Mouse (Mus musculus) heart, postnatal 0 days (tissue): ENCODE measurements around the gene Hlcs. TPM values are rescaled to one million over a fixed set of nuclear protein-coding genes. Genes with fewer than 3 reads are reported as not detected.

ENCODE experiments used
- ATAC-seq: fragments of 200-750 bp; cut with Nextera tagmentation; 2 replicates; pipeline ENCODE4 v1.8.0; 2017; ENCODE audit warnings: low read depth, moderate number of reproducible peaks, moderate library complexity; ENCODE audit not compliant: insufficient read depth
- DNase-seq: peaks from one replicate; pipeline ENCODE4 v3.0.0-alpha.2; 2016; ENCODE audit warnings: low spot score
- H3K27ac ChIP-seq: fragments of 300-500 bp; sonication (generic); 2 replicates; pipeline ENCODE4 v1.5.1; 2014; ENCODE audit warnings: low read depth, mild to moderate bottlenecking
- H3K27me3 ChIP-seq: fragments of 300-500 bp; sonication (generic); 2 replicates; pipeline ENCODE4 v1.6.1; 2014; ENCODE audit warnings: low read length, mixed read lengths; ENCODE audit not compliant: control insufficient read depth, insufficient read depth
- H3K36me3 ChIP-seq: fragments of 300-500 bp; sonication (generic); replicated peaks from 2 replicates; pipeline ENCODE4 v1.6.1; 2014; ENCODE audit warnings: low read length, mixed read lengths; ENCODE audit not compliant: control insufficient read depth, insufficient read depth
- H3K4me1 ChIP-seq: fragments of 300-500 bp; sonication (generic); 2 replicates; pipeline ENCODE4 v1.6.1; 2014; ENCODE audit warnings: antibody characterized with exemption; ENCODE audit not compliant: control insufficient read depth, insufficient read depth
- H3K4me2 ChIP-seq: fragments of 300-500 bp; sonication (generic); 2 replicates; pipeline ENCODE4 v1.6.1; 2014; ENCODE audit warnings: low read depth, mild to moderate bottlenecking, low read length, moderate library complexity
- H3K4me3 ChIP-seq: fragments of 300-500 bp; sonication (generic); 2 replicates; pipeline ENCODE4 v1.5.1; 2014; ENCODE audit warnings: low read depth, low read length
- H3K9ac ChIP-seq: fragments of 300-500 bp; sonication (generic); replicated peaks from 2 replicates; pipeline ENCODE4 v1.6.1; 2014; ENCODE audit warnings: low read depth, low read length, mixed read lengths
- H3K9me3 ChIP-seq: fragments of 300-500 bp; sonication (generic); replicated peaks from 2 replicates; pipeline ENCODE4 v1.6.1; 2016; ENCODE audit warnings: low read length; ENCODE audit not compliant: control insufficient read depth
- CTCF ChIP-seq: IDR thresholded peaks from 2 replicates; pipeline ENCODE4 v1.5.1; 2016; ENCODE audit warnings: antibody characterized with exemption, control low read depth, low read depth
- EP300 ChIP-seq: IDR thresholded peaks from 2 replicates; pipeline ENCODE4 v1.6.1; 2016; ENCODE audit warnings: antibody characterized with exemption, low read depth
- WGBS: fragments of 180-500 bp; shearing (Covaris S2); extraction: QIAGEN DNeasy Blood & Tissue Kit; methylation state at CpG from one replicate; pipeline ENCODE4 v1.1.7; 2014; 5-methylcytosine and 5-hydroxymethylcytosine counted together
- polyA plus RNA-seq: library from polyadenylated mRNA; unstranded; fragments of >200 nt; fragmentation: Nextera tagmentation; extraction: Ambion mirVana; gene quantifications from 2 replicates; pipeline ENCODE4 v1.2.1, GENCODE M21; 2015
- total RNA-seq: library from RNA; depleted of rRNA; stranded (reverse); fragments of >200 nt; gene quantifications from 2 replicates; pipeline ENCODE4 v1.2.3, GENCODE M21; 2014; ENCODE audit warnings: low replicate concordance

Hlcs gene
- total and polyA plus RNA-seq, 2 experiments from 2014 or later: 4.6 to 5.6 TPM

- 85% methylated on average over 6 of the region's 6 CpGs for WGBS
- Histone ChIP-seq H3K4me3 (no peak overlapping the region), H3K9ac (no peak overlapping the region), H3K4me1 (no peaks in the 10 kb centered on the region), H3K27me3 (no peaks in the 10 kb centered on the region), H3K4me2 (no peak overlapping the region), H3K27ac (no peak overlapping the region), H3K9me3 (no peaks in the 10 kb centered on the region), H3K36me3 (peaks cover 13% of the 10 kb centered on the region)
- ATAC-seq: no peak
- TF ChIP-seq CTCF: no peak
- TF ChIP-seq EP300: no peak
- DNase-seq: no peak
Measured at GRCm38 (mm10) chr16:94270826-94271225, 42.5 kb downstream of the Hlcs start.

GRCm38 (mm10) chr16:94269635-94270034 is 43.7 kb downstream of the Hlcs start:
- Histone ChIP-seq H3K4me3 (no peak overlapping the region), H3K27me3 (no peaks in the 10 kb centered on the region), H3K9ac (no peak overlapping the region), H3K36me3 (peaks cover 13% of the 10 kb centered on the region), H3K9me3 (no peaks in the 10 kb centered on the region), H3K4me2 (no peak overlapping the region), H3K4me1 (no peaks in the 10 kb centered on the region), H3K27ac (no peak overlapping the region)
- TF ChIP-seq EP300: no peak
- peak; percentile 97 for TF ChIP-seq CTCF
- DNase-seq: peak; percentile 80
- 6% methylated on average over 9 of the region's 9 CpGs for WGBS
- peak; percentile 55; the same call in 1 of the 2 replicates for ATAC-seq

- no peak for ATAC-seq
- Histone ChIP-seq H3K4me2 (no peak overlapping the region), H3K9me3 (no peaks in the 10 kb centered on the region), H3K9ac (no peak overlapping the region), H3K4me3 (no peak overlapping the region), H3K27ac (no peak overlapping the region), H3K4me1 (no peaks in the 10 kb centered on the region), H3K36me3 (peaks cover 13% of the 10 kb centered on the region), H3K27me3 (no peaks in the 10 kb centered on the region)
- no peak for TF ChIP-seq CTCF
- no peak for TF ChIP-seq EP300
- WGBS: 78% methylated on average over 14 of the region's 14 CpGs
- no peak for DNase-seq
Measured at GRCm38 (mm10) chr16:94268205-94268604, 45.2 kb downstream of the Hlcs start.

- Histone ChIP-seq H3K4me2 (no peak overlapping the region), H3K36me3 (peaks cover 13% of the 10 kb centered on the region), H3K4me1 (no peaks in the 10 kb centered on the region), H3K4me3 (no peak overlapping the region), H3K27me3 (no peaks in the 10 kb centered on the region), H3K27ac (no peak overlapping the region), H3K9ac (no peak overlapping the region), H3K9me3 (no peaks in the 10 kb centered on the region)
- 87% methylated on average over 6 of the region's 6 CpGs for WGBS
- no peak for DNase-seq
- TF ChIP-seq EP300 (no peak), CTCF (no peak)
- no peak for ATAC-seq
Measured at GRCm38 (mm10) chr16:94264611-94265010, 48.8 kb downstream of the Hlcs start.

- Histone ChIP-seq H3K4me2 (no peak overlapping the region), H3K36me3 (peaks cover 6% of the 10 kb centered on the region), H3K9me3 (no peaks in the 10 kb centered on the region), H3K4me3 (no peak overlapping the region), H3K9ac (no peak overlapping the region), H3K4me1 (no peaks in the 10 kb centered on the region), H3K27ac (no peak overlapping the region), H3K27me3 (no peaks in the 10 kb centered on the region)
- TF ChIP-seq CTCF: no peak
- TF ChIP-seq EP300: no peak
- 84% methylated on average over 19 of the region's 19 CpGs for WGBS
- DNase-seq (no peak), ATAC-seq (no peak)
Measured at GRCm38 (mm10) chr16:94262501-94262900, 50.9 kb downstream of the Hlcs start.

- Histone ChIP-seq H3K4me3 (no peak overlapping the region), H3K36me3 (no peaks in the 10 kb centered on the region), H3K27me3 (no peaks in the 10 kb centered on the region), H3K9me3 (no peaks in the 10 kb centered on the region), H3K4me1 (no peaks in the 10 kb centered on the region), H3K9ac (no peak overlapping the region), H3K4me2 (no peak overlapping the region), H3K27ac (no peak overlapping the region)
- TF ChIP-seq EP300: no peak
- TF ChIP-seq CTCF: no peak
- WGBS: 85% methylated on average over 19 of the region's 19 CpGs
- no peak for DNase-seq
- ATAC-seq: no peak
Measured at GRCm38 (mm10) chr16:94260938-94261630, 52.3 kb downstream of the Hlcs start.
